Mouse (Mus musculus) layer of hippocampus, postnatal 25 days (tissue): ENCODE measurements around the gene Cyp2c50. TPM values are rescaled to one million over a fixed set of nuclear protein-coding genes. Genes with fewer than 3 reads are reported as not detected.
"Not testable (repeated sequence)": the region's sequence is repeated elsewhere in the genome, so short reads cannot be mapped to it uniquely, and the experiment has no call there.

Experiments used
- DNase-seq, 2 experiments: peaks; one replicate each; pipeline ENCODE4 v3.0.0; 2022; ENCODE audit warnings: mixed read lengths in 2 of 2, low spot score in 1 of 2; ENCODE audit errors: extremely low spot score in 1 of 2
- total RNA-seq, 2 experiments: library from RNA; stranded (reverse); gene quantifications; 2 replicates each; pipeline ENCODE4 v1.2.3; 2021

Cyp2c50 gene
- not detected for total RNA-seq

GRCm38 (mm10) chr19:40089421-40089820 lies at the start of gene Cyp2c50:
TSS of gene Cyp2c50 (plus strand) at chr19:40089688.
- DNase-seq, result not testable (repeated sequence)

- DNase-seq, result no peak
Measured at GRCm38 (mm10) chr19:40073701-40074100, 15.8 kb upstream of the Cyp2c50 start, which contains the start of gene Cyp2c54. TSS of gene Cyp2c54 (minus strand) at chr19:40073827.

- DNase-seq, result no peak
Measured at GRCm38 (mm10) chr19:40088381-40088780, 1.1 kb upstream of the Cyp2c50 start.

- DNase-seq, result no peak
Measured at GRCm38 (mm10) chr19:40091111-40091510, 1.6 kb downstream of the Cyp2c50 start.

- DNase-seq, result not testable (repeated sequence)
Measured at GRCm38 (mm10) chr19:40119624-40120023, 30.1 kb downstream of the Cyp2c50 start.

GRCm38 (mm10) chr19:40125165-40125564 lies 35.7 kb downstream of the Cyp2c50 start:
- not testable (repeated sequence) for DNase-seq

- not testable (repeated sequence) for DNase-seq
Measured at GRCm38 (mm10) chr19:40126996-40127395, 37.5 kb downstream of the Cyp2c50 start.

Other genes with a start within 250 kb of the Cyp2c50 start
- gene Cyp2c69, start 202.9 kb upstream of the Cyp2c50 start, total RNA-seq, result not detected
- gene Cyp2c37, start 97.3 kb upstream of the Cyp2c50 start, total RNA-seq, result not detected
- not detected for gene Cyp2c54, start 15.9 kb upstream of the Cyp2c50 start, total RNA-seq
- gene Cyp2c70, start 97.6 kb downstream of the Cyp2c50 start, total RNA-seq, result 1 to 10 TPM; 2.1 to 2.3 TPM
- gene Pdlim1, start 182.2 kb downstream of the Cyp2c50 start, total RNA-seq, result 10 to 100 TPM; 13.1 to 14.3 TPM